Mouse (Mus musculus) midbrain, embryonic 13.5 days (tissue): ENCODE data around the gene Tbc1d21. TPM values are rescaled to one million over a fixed set of nuclear protein-coding genes. Genes with fewer than 3 reads are reported as not detected.

Source experiments
- ATAC-seq: fragments of 200-750 bp; cut with Nextera tagmentation; 2 replicates; pipeline ENCODE4 v1.8.0; 2017; ENCODE audit warnings: mild to moderate bottlenecking, moderate TSS enrichment, moderate library complexity
- H3K27ac ChIP-seq: fragments of 300-500 bp; sonication (generic); 2 replicates; pipeline ENCODE4 v1.5.1; 2015; ENCODE audit warnings: inconsistent platforms, mild to moderate bottlenecking, moderate library complexity
- H3K27me3 ChIP-seq: fragments of 300-500 bp; sonication (generic); 2 replicates; pipeline ENCODE4 v1.6.1; 2015; ENCODE audit warnings: mild to moderate bottlenecking, inconsistent platforms
- H3K36me3 ChIP-seq: fragments of 300-500 bp; sonication (generic); 2 replicates; pipeline ENCODE4 v1.6.1; 2015; ENCODE audit warnings: mild to moderate bottlenecking, inconsistent platforms
- H3K4me1 ChIP-seq: fragments of 300-500 bp; sonication (generic); replicated peaks from 2 replicates; pipeline ENCODE4 v1.6.1; 2015; ENCODE audit warnings: inconsistent platforms
- H3K4me2 ChIP-seq: fragments of 300-500 bp; sonication (generic); replicated peaks from 2 replicates; pipeline ENCODE4 v1.6.1; 2015; ENCODE audit warnings: moderate library complexity, mild to moderate bottlenecking, inconsistent platforms
- H3K4me3 ChIP-seq: fragments of 300-500 bp; sonication (generic); replicated peaks from 2 replicates; pipeline ENCODE4 v1.5.1; 2015; ENCODE audit warnings: mild to moderate bottlenecking, inconsistent platforms
- H3K9ac ChIP-seq: fragments of 300-500 bp; sonication (generic); replicated peaks from 2 replicates; pipeline ENCODE4 v1.6.1; 2015; ENCODE audit warnings: mild to moderate bottlenecking, inconsistent platforms
- H3K9me3 ChIP-seq: fragments of 300-500 bp; sonication (generic); 2 replicates; pipeline ENCODE4 v1.6.1; 2016; ENCODE audit warnings: mild to moderate bottlenecking, inconsistent platforms
- WGBS: fragments of 180-500 bp; shearing (Covaris S2); methylation state at CpG from one replicate; pipeline ENCODE4 v1.1.7; 2015; 5-methylcytosine and 5-hydroxymethylcytosine counted together
- polyA plus RNA-seq: library from polyadenylated mRNA; unstranded; fragments of >200 nt; fragmentation: Nextera tagmentation; extraction: Ambion mirVana; gene quantifications from 2 replicates; pipeline ENCODE4 v1.2.1, GENCODE M21; 2015

The Tbc1d21 gene
- polyA plus RNA-seq: not detected in 2 replicates

DNA sequence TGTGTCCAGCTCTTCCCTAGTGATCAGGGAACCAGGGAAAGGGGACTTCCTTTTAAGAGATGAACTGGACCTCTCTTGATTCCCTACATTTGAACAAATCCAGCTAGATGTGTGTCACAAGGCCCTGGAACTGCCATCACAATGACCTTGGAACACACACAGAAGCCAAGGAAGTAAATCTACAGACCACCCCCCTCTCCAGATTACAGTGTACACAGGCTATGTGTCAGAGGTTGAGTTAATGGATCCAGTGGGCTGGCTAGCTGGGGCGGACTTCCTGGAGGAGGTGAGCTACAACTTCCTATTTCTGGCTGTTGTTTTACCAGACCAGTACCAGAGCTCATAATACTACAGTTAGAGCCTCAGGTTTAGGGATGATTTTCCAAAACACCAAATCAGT lies at the start of gene Tbc1d21:
Gene Tbc1d21, minus strand, starts transcription at position 101 of the 400 bp plus-strand sequence.
- no peak within 1 kb of the TSS for H3K9ac ChIP-seq
- H3K4me3 ChIP-seq: no peak within 1 kb of the TSS
- H3K9me3 ChIP-seq: no peaks in the 10 kb centered on the region
- H3K27ac ChIP-seq: no peak within 1 kb of the TSS
- H3K4me2 ChIP-seq: no peak within 1 kb of the TSS
- H3K4me1 ChIP-seq: peaks cover 12% of the 10 kb centered on the region
- no peaks in the 10 kb centered on the region for H3K36me3 ChIP-seq
- H3K27me3 ChIP-seq: no peaks in the 10 kb centered on the region
- WGBS: 97% methylated on average over 1 of the region's 1 CpGs
- ATAC-seq: no peak

DNA sequence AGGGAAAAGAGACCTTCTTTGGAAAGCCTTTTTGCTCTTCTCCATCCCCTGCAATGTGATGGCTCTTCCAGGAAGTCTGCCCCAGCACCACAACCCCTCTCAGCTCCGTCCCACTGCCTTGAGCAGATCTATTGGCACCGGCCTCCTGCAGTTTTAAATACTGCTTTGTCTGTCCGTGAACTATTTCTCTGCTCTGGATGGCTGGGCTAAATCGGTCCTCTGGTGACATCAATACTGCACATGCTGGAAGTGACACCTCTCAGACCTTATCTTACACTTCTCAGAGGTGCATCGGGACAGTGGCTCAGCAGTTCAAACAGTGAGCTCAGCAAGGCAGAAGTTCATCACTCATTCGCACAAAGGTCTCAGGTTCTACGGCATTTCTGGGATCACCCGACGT lies 41.3 kb upstream of the Tbc1d21 start:
- no peak for ATAC-seq
- no peak overlapping the region for H3K4me2 ChIP-seq
- no peaks in the 10 kb centered on the region for H3K27me3 ChIP-seq
- no peak overlapping the region for H3K4me3 ChIP-seq
- 0 out of 2 replicates have a peak, but pooled peaks cover 4% of the 10 kb centered on the region for H3K4me1 ChIP-seq
- no peaks in the 10 kb centered on the region for H3K9me3 ChIP-seq
- H3K27ac ChIP-seq: no peak overlapping the region
- no peaks in the 10 kb centered on the region for H3K36me3 ChIP-seq
- whole genome bisulfite sequencing: 79% methylated on average over 9 of the region's 9 CpGs
- no peak overlapping the region for H3K9ac ChIP-seq

DNA sequence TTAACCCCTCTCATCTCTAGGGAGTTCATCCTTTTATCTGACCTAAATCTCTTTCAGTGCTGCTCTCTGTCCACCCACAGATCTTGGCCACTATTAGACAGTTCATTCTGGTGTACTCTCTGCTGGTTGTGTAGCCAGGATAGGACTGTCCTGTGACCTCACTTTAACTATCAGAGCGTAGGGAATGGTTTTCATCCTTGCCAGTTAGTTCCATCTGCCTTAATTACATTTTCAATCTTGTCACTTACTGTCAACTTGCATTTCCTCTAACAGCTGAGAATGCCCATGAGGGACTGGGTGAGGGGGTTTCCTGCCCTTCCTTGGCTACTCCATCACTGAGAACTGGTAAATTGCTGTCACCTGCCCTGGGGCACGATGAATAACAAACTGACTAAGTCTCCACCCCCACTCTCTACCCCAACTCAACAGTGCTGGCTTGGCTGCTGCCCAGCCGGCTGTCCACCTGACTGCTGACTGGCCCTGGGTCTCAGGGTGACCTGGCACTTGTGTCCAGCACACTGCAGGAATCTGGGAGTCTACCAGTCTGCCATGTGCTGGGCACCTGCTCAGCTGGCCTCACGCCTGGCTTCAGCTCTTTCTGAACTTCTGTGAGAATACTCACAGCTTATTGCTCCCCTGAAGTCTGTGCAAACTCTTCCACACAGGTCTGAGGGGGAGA lies 39.9 kb upstream of the Tbc1d21 start:
- Histone ChIP-seq H3K4me1 (0 out of 2 replicates have a peak, but pooled peaks cover 4% of the 10 kb centered on the region), H3K4me2 (no peak overlapping the region), H3K9ac (no peak overlapping the region), H3K9me3 (no peaks in the 10 kb centered on the region), H3K27me3 (no peaks in the 10 kb centered on the region; the same call in 1 of the 2 replicates), H3K36me3 (no peaks in the 10 kb centered on the region), H3K27ac (no peak overlapping the region), H3K4me3 (no peak overlapping the region)
- ATAC-seq: no peak
- 74% methylated on average over 4 of the region's 4 CpGs for WGBS

GRCm38 (mm10) chr9:58409247-58409646 lies 39.0 kb upstream of the Tbc1d21 start:
- Histone ChIP-seq H3K4me2 (no peak overlapping the region), H3K4me1 (0 out of 2 replicates have a peak, but pooled peaks cover 4% of the 10 kb centered on the region), H3K27ac (no peak overlapping the region), H3K9ac (no peak overlapping the region), H3K27me3 (no peaks in the 10 kb centered on the region; the same call in 1 of the 2 replicates), H3K36me3 (no peaks in the 10 kb centered on the region), H3K4me3 (no peak overlapping the region), H3K9me3 (no peaks in the 10 kb centered on the region)
- ATAC-seq: no peak
- 73% methylated on average over 2 of the region's 2 CpGs for WGBS

DNA sequence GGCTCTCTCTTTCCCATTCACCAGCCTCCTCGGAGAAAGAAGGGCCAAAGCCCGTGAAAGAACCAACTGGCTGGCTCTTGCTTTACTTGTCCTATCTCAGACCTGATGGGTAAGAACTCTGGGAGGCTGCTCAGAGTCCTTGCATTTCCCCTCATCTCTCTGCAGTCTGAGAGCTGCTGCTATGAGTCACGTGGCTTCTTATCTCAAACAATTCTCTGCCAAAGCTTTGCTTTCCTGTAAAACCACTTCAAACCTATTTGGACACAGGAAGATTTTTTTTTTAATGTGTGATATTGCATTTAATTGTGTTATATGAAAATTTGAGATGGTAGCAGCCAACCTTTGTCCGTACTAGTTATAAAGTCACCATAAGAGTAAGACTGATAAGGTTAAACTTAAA lies 34.2 kb upstream of the Tbc1d21 start:
- 76% methylated on average over 4 of the region's 4 CpGs for WGBS
- H3K4me2 ChIP-seq: no peak overlapping the region
- no peaks in the 10 kb centered on the region for H3K9me3 ChIP-seq
- H3K27me3 ChIP-seq: peaks cover 7% of the 10 kb centered on the region; the same call in 1 of the 2 replicates
- H3K9ac ChIP-seq: no peak overlapping the region
- H3K36me3 ChIP-seq: no peaks in the 10 kb centered on the region
- H3K4me1 ChIP-seq: no peaks in the 10 kb centered on the region
- ATAC-seq: no peak
- no peak overlapping the region for H3K27ac ChIP-seq
- H3K4me3 ChIP-seq: no peak overlapping the region

DNA sequence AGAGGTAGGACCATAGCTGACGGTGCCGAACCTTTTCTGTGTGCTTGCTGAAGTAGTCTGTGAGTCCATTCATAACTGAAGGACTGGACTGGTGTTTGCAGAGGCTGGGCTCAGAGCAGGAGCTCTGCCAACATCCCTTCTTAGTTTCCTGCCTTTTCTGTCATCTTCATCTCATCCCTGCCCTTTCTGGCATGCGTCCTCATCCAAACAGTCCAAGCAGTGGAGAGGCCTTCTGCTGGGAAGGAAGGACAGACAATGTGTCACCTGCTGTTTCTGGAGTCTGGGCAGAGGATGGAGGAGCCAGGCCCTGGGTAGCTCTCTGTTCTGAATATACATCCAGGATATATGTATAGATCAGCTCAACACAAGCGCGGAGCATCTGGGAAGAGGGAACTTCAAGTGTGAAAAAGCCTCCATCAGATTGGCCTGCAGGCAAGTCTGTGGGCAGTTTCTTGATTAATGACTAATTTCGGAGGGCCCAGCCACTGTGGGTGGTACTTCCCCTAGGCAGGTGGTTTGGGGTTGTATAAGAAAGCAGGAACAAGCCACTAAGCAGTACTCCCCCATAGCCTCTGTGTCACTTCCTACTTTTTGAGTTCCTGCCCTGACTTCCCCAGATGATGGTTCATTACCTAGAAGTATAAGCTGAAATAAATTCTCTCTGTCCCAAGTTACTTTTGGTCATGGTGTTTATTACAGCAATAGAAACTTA lies 31.3 kb upstream of the Tbc1d21 start:
- no peak overlapping the region for H3K4me3 ChIP-seq
- H3K27ac ChIP-seq: no peak overlapping the region
- H3K4me1 ChIP-seq: no peaks in the 10 kb centered on the region
- H3K36me3 ChIP-seq: no peaks in the 10 kb centered on the region
- ATAC-seq: no peak
- H3K9me3 ChIP-seq: no peaks in the 10 kb centered on the region
- 89% methylated on average over 6 of the region's 6 CpGs for WGBS
- H3K4me2 ChIP-seq: no peak overlapping the region
- peaks cover 7% of the 10 kb centered on the region; the same call in 1 of the 2 replicates for H3K27me3 ChIP-seq
- no peak overlapping the region for H3K9ac ChIP-seq

- ATAC-seq: no peak
- Histone ChIP-seq H3K27me3 (peaks cover 7% of the 10 kb centered on the region; the same call in 1 of the 2 replicates), H3K9me3 (no peaks in the 10 kb centered on the region), H3K4me1 (no peaks in the 10 kb centered on the region), H3K36me3 (no peaks in the 10 kb centered on the region), H3K4me2 (no peak overlapping the region), H3K4me3 (no peak overlapping the region), H3K9ac (no peak overlapping the region), H3K27ac (no peak overlapping the region)
- WGBS: 22% methylated on average over 5 of the region's 5 CpGs
Measured at GRCm38 (mm10) chr9:58399609-58400008, 29.4 kb upstream of the Tbc1d21 start.

- WGBS: 84% methylated on average over 8 of the region's 8 CpGs
- Histone ChIP-seq H3K4me3 (no peak overlapping the region), H3K9me3 (no peaks in the 10 kb centered on the region), H3K27ac (no peak overlapping the region), H3K4me1 (0 out of 2 replicates have a peak, but pooled peaks cover 3% of the 10 kb centered on the region), H3K4me2 (no peak overlapping the region), H3K27me3 (no peaks in the 10 kb centered on the region), H3K9ac (no peak overlapping the region), H3K36me3 (no peaks in the 10 kb centered on the region)
- ATAC-seq: no peak
Measured at GRCm38 (mm10) chr9:58394605-58395004, 24.4 kb upstream of the Tbc1d21 start.

DNA sequence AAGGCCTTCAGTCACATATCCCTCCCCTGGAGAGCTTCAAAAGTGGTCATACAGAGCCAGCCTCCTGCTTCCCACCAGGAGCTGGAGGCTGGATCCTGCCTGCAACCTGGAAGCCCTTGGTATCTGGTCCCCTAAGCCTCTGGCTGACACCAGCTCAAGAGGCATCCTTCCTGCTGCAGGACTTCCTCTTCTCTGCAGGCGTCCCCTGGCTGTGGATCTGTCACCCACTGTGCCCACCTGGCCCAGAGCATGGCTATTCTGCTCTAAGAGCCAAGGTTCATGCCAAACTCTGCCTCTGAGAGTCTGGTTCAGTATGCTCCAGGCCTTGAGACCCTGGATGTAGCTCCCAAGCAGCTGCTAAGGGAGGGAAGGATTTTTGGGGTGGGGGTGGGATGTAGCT lies 23.6 kb upstream of the Tbc1d21 start:
- no peak for ATAC-seq
- Histone ChIP-seq H3K27ac (no peak overlapping the region), H3K4me1 (0 out of 2 replicates have a peak, but pooled peaks cover 3% of the 10 kb centered on the region), H3K4me2 (no peak overlapping the region), H3K36me3 (no peaks in the 10 kb centered on the region), H3K9me3 (no peaks in the 10 kb centered on the region), H3K4me3 (no peak overlapping the region), H3K27me3 (no peaks in the 10 kb centered on the region), H3K9ac (no peak overlapping the region)
- WGBS: 17% methylated on average over 1 of the region's 1 CpGs

GRCm38 (mm10) chr9:58388381-58388780 lies 18.1 kb upstream of the Tbc1d21 start:
- no peaks in the 10 kb centered on the region for H3K27me3 ChIP-seq
- no peak for ATAC-seq
- no peak overlapping the region for H3K27ac ChIP-seq
- H3K9me3 ChIP-seq: no peaks in the 10 kb centered on the region
- no peak overlapping the region for H3K4me3 ChIP-seq
- H3K4me1 ChIP-seq: 0 out of 2 replicates have a peak, but pooled peaks cover 3% of the 10 kb centered on the region
- no peaks in the 10 kb centered on the region for H3K36me3 ChIP-seq
- no peak overlapping the region for H3K4me2 ChIP-seq
- WGBS: 75% methylated on average over 3 of the region's 3 CpGs
- H3K9ac ChIP-seq: no peak overlapping the region

DNA sequence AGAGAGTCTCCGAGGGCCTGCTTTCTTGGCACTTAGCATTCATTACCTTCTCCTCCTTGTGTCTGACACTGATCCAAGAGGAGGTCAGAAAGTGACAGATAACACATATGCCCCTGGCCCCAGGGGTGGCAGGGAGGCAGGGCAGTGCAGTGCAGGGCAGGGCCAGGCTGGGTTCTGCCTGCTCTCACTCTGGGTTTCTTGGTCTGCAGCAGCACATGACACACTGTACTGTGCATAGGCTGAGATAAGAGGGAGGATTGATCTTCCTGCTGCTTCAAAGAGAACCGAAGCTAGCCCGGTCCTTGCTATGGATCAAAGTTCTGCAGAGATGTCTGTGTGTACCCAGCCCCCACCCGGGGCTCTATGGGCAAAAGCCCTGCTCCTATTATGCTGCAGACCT lies 8.6 kb upstream of the Tbc1d21 start:
- no peak overlapping the region for H3K27ac ChIP-seq
- H3K9me3 ChIP-seq: no peaks in the 10 kb centered on the region
- H3K36me3 ChIP-seq: no peaks in the 10 kb centered on the region
- H3K4me3 ChIP-seq: no peak overlapping the region
- peaks cover 18% of the 10 kb centered on the region for H3K4me1 ChIP-seq
- 63% methylated on average over 4 of the region's 4 CpGs for WGBS
- no peak overlapping the region for H3K9ac ChIP-seq
- H3K27me3 ChIP-seq: no peaks in the 10 kb centered on the region
- peak; percentile 70 for ATAC-seq
- no peak overlapping the region for H3K4me2 ChIP-seq

DNA sequence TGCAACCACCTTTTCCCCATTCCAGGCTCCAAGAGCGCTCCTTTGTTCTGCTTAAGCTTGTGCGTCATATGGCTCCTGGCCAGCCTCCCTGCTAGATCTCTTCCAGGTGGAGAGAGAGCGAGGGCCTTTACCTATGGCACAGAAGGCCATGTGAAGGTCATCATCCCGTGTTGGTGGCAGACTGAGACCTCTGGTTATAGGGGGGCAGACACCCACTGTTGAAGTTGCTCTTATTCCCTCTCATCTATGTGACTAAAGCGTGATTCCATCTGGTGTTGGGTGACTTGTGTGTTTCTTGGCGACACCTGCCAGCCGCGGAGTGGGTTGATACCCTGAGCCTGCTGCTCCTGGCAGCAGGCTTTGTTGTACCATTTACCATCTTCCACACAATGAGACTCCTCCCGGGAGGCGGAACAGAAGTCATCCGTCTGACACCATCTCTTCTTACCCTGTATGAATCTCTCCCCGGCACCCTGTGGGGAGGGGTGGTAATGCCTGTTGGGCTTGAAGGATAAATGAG lies 3.7 kb upstream of the Tbc1d21 start:
- Histone ChIP-seq H3K9me3 (no peaks in the 10 kb centered on the region), H3K4me3 (no peak overlapping the region), H3K4me2 (no peak overlapping the region), H3K36me3 (no peaks in the 10 kb centered on the region), H3K27me3 (no peaks in the 10 kb centered on the region), H3K4me1 (peaks cover 19% of the 10 kb centered on the region), H3K27ac (no peak overlapping the region), H3K9ac (no peak overlapping the region)
- ATAC-seq: no peak
- WGBS: 65% methylated on average over 12 of the region's 12 CpGs
